Mouse (Mus musculus) urinary bladder, postnatal 0 days (tissue): ENCODE data around the gene Vash1. TPM values are rescaled to one million over a fixed set of nuclear protein-coding genes. Genes with fewer than 3 reads are reported as not detected.

Experiments
- polyA plus RNA-seq: library from polyadenylated mRNA; unstranded; fragments of >200 nt; fragmentation: Nextera tagmentation; extraction: Ambion mirVana; gene quantifications from 2 replicates; pipeline ENCODE4 v1.2.1, GENCODE M21; 2015

The Vash1 gene
- polyA plus RNA-seq: 4.5 and 4.8 TPM in 2 replicates

DNA sequence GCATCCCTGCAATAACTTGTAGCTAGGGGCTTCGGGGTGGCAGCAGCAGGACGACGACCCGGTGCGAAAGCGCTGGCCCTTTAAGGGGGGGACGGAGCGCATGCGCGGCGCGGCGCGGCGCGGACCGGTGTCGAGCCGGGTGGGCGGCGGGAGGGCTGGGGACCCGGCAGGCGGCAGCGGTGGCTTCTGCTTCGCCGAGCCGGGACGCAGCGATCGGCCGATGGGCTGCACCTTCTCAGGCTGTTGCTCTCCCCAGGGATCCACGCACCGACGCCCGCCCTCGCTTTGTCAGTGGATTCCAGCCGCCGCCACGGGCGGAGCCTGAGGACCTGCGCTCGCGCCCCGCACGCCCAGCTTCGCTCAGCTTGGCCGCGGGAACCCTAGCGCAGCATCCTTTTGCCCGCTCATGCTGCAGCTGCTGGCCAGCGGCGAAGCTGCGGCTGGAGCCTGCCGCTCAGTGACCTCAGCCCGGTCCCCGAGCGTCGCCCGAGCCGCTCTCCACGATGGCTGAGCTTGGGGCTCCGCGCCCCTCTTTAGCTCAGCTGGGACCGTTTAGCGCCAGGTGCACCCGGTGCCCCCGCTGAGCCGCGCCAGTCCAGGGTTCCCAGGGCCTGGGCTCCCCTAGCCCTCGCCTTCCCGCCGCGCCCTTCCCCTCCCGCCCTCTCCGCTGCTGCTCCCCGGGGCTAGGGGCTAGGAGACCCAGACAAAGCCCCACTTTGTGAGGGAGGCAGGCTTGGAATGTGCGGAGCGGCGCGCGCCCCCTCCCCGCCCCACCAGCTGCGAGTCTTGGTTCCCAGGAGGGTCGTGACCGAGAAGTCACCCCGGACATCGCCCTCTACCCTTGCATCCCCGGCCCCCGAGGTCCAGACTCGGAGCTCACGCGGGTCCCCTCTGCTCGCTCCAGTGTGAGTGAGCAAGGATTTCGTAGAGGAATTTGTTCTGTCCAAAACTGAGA is at the start of gene Vash1:
Gene Vash1 (plus strand): TSS at position 110 of the 955 bp plus-strand sequence.

DNA sequence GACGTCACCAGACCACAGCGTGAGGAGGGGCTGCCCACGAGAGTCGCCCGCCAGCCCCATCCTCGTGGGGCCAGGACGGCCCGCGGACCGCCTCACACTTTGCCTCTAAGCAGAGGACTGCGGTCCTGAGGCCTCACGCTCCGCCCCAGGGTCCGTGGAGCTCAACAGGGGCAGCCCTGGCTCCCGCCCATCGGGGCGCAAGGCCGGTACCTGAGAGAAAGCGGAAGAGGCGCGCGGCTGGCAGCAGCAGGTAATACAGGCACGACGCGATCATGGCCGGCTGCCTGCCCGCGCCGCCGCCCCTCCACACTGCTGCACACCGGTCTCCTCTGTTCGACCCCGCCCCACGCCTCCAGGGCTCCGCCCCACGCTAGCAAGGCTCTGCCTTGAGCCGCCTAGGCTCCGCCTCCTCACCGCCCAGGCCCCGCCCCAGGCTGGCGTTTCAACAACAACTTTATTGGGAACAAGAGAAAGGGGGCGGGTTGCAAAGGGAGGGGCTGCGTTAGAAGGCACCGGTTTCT is 47.7 kb downstream of the Vash1 start, which contains the start of gene Angel1:
Gene Angel1 (minus strand): TSS at position 341 of the 521 bp plus-strand sequence.

DNA sequence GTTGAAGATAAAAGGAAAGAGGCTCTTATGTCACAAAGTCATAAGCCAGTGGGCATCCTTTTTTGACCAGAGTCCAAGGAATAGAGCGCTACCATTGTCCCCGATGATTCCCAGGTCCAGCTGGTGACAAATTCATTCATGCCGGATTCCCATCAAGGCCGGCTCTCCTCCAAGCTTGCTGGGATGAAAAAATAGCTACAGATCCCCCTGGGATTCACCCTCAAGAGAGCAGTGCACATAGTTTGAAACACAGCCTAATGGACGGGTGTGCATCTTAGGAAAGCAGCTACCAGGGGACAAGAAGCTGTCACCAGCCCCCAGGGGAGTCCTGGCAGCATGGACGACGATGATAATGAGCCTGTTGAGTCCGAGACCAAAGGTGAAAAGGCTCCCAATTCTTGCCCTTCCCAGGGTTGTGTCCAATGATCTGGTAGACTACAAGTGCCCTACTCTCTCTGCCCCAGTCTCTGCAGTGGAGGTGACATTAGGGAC is 55.9 kb downstream of the Vash1 start, which contains the start of gene Lrrc74a:
Gene Lrrc74a (plus strand): TSS at position 51 of the 492 bp plus-strand sequence.

Other genes with a start within 250 kb of the Vash1 start
- 3.4 TPM in 2 replicates for gene Angel1, start 47.8 kb downstream of the Vash1 start, polyA plus RNA-seq
- gene Lrrc74a, start 55.7 kb downstream of the Vash1 start, polyA plus RNA-seq: not detected in 2 replicates
- 36.8 and 38.6 TPM in 2 replicates for gene Irf2bpl, start 206.1 kb downstream of the Vash1 start, polyA plus RNA-seq